Mouse (Mus musculus) ovary, postnatal 10 days (tissue): ENCODE data around the gene Prr22.

ENCODE experiments used
- DNase-seq: peaks from one replicate; pipeline ENCODE4 v3.0.0; 2022; ENCODE audit warnings: low spot score

The Prr22 gene

GRCm38 (mm10) chr17:56761077-56761476 lies 9.0 kb upstream of the Prr22 start:
- DNase-seq: no peak

- peak; percentile 62 for DNase-seq
These were observed 8.0 kb upstream of the Prr22 start for GRCm38 (mm10) chr17:56761991-56762410.

- peak; percentile 32 for DNase-seq
These were observed 7.0 kb upstream of the Prr22 start for GRCm38 (mm10) chr17:56762769-56763731.

- DNase-seq: no peak
These were observed 6.3 kb upstream of the Prr22 start for GRCm38 (mm10) chr17:56763741-56764250.

GRCm38 (mm10) chr17:56764474-56765354 lies 5.3 kb upstream of the Prr22 start, which contains the start of gene Dus3l:
Gene Dus3l (plus strand): TSS chr17:56764757.
- DNase-seq: peak; percentile 95

GRCm38 (mm10) chr17:56765431-56765830 lies 4.6 kb upstream of the Prr22 start:
- DNase-seq: no peak

- no peak for DNase-seq
These were observed 3.2 kb upstream of the Prr22 start for GRCm38 (mm10) chr17:56766631-56767405.

- no peak for DNase-seq
These were observed 2.4 kb upstream of the Prr22 start for GRCm38 (mm10) chr17:56767531-56768135.

- DNase-seq: no peak
These were observed 1.1 kb upstream of the Prr22 start for GRCm38 (mm10) chr17:56768941-56769340.

- no peak for DNase-seq
These were observed 7.5 kb downstream of the Prr22 start for GRCm38 (mm10) chr17:56777568-56777967.

- no peak for DNase-seq
These were observed 8.8 kb downstream of the Prr22 start for GRCm38 (mm10) chr17:56778779-56779362.

GRCm38 (mm10) chr17:56780291-56780978 lies 10.4 kb downstream of the Prr22 start:
- DNase-seq: no peak

- no peak for DNase-seq
These were observed 18.8 kb downstream of the Prr22 start for GRCm38 (mm10) chr17:56788886-56789285.

GRCm38 (mm10) chr17:56789286-56789685 lies 19.2 kb downstream of the Prr22 start:
- no peak for DNase-seq

GRCm38 (mm10) chr17:56792588-56792987 lies 22.5 kb downstream of the Prr22 start:
- no peak for DNase-seq

GRCm38 (mm10) chr17:56793614-56794319 lies 23.7 kb downstream of the Prr22 start:
- no peak for DNase-seq

GRCm38 (mm10) chr17:56799276-56799675 lies 29.2 kb downstream of the Prr22 start:
- no peak for DNase-seq

GRCm38 (mm10) chr17:56802065-56802464 lies 32.0 kb downstream of the Prr22 start:
- no peak for DNase-seq

GRCm38 (mm10) chr17:56804952-56805351 lies 34.9 kb downstream of the Prr22 start:
- DNase-seq: no peak
